Mouse (Mus musculus) T-helper 1 cell (primary cell): ENCODE data around the gene Ptprn2.

Source experiments
- in situ Hi-C: fragments of 300-600 bp; cut with MboI, MseI; formaldehyde crosslinking; loops from one replicate; pipeline ENCODE4 v1.15.1; 2025; ENCODE audit warnings: high pct_unique_total_duplicates

The Ptprn2 gene

DNA sequence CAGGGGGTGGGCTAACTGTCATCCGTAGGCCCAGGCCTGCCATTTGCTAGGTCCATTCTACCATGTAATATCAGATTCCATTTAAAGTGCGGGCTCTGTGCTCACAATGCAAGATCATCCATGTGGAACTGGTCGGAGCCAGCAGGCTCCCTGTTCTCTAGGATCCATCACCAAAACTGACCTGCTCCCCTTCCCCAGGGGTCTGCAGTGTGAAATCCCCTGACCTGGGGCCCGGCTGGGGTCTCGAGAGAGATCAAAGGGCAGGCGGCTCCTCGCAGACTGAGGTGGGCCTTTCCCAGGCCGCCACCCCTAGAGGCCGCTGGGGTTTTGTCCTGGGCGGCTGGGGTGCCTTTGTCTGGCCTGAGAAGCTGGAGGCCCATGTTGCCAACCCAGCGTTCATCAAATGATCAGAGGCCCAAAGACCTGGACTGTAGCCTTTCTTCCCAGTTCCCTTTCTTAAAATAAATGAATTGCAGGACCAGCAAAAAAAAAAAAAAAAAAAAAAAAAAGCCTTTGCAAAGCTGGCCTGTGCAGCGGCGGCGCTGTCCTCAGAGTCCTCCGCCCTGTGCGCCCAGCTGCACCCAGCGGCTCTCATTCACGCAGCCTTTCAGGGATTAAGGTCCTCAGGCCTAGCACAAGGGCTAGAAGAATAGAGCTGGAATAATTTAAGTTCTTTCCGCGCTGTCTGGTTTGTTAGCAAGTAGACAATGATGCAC is 771.8 kb downstream of the Ptprn2 start:
- in situ Hi-C loops: no loop called here

- in situ Hi-C loops: no loop called here
Measured at GRCm38 (mm10) chr12:117257921-117258497, 772.5 kb downstream of the Ptprn2 start.

- in situ Hi-C loops: no loop called here
Measured at GRCm38 (mm10) chr12:117260391-117261164, 775.1 kb downstream of the Ptprn2 start.

DNA sequence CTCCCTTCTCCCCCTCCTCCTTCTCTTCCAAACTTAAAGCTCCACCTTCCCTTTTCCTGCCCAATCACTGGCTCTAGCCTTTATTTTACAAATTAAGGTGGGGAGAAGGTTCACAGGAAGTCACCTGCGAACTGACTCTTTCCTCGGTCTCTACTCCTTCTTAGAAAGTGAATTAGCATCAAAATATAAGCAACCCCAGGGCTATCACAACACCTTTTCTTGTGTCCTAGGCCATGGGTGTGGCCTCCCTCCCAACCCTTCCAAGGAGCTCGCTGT is 775.6 kb downstream of the Ptprn2 start:
- in situ Hi-C loops: no loop called here

DNA sequence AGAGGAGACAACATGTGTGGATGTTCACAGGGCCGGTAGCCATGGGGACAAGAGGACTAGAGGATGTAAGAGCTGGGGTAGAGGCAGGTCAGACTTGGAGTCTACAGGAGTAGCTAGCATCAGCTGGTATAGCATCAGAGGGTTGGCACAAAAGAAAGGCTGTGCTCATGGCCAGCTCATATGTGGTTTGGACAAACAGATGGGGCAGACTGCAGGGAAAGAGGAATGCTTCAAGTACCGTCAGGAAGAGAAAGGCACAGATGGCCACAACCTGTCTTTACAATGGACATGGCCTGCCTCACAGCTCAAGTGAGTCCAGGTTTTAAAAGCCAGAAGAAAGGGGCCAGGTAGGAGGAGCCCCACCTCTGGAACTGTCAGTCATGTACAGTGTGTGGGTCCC is 776.5 kb downstream of the Ptprn2 start:
- in situ Hi-C loops: no loop called here

- in situ Hi-C loops: no loop called here
Measured at GRCm38 (mm10) chr12:117263081-117263480, 777.6 kb downstream of the Ptprn2 start.

GRCm38 (mm10) chr12:117265211-117265610 is 779.7 kb downstream of the Ptprn2 start:
- in situ Hi-C loops: no loop called here

DNA sequence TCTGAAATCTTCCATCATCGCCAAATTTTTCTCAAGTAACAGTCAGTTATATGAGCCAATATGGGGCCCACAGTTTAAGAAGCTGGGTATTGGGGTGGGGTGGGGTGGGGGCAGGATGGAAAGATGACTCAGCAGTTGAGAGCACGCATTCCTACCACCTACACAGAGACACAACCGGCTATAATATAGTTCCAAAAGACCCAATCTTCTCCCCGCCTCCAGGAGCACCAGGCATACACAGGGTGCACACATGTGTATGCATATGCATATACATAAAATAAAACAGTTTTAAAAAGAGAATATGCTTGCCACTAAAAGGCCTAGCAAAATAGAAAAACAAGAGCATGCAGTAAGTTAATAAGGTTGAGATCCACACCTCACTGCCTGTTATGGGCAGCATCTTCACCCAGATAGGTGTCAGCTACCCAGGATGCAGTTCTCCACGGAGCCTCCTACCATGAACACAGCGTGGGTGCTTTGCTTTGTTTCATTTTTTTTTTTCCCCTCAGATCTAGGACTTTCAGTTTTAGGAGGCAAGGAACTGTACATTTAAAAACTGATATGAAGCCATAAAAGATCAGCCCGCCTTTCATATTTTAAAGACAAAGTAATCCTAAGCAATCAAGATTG is 783.1 kb downstream of the Ptprn2 start:
- in situ Hi-C loops: no loop called here

- in situ Hi-C loops: no loop called here
Measured at GRCm38 (mm10) chr12:117269310-117269709, 783.8 kb downstream of the Ptprn2 start.

- in situ Hi-C loops: no loop called here
Measured at GRCm38 (mm10) chr12:117270199-117270598, 784.7 kb downstream of the Ptprn2 start.

GRCm38 (mm10) chr12:117273166-117273565 is 787.6 kb downstream of the Ptprn2 start:
- in situ Hi-C loops: no loop called here

- in situ Hi-C loops: no loop called here
Measured at GRCm38 (mm10) chr12:117274576-117274975, 789.1 kb downstream of the Ptprn2 start.

DNA sequence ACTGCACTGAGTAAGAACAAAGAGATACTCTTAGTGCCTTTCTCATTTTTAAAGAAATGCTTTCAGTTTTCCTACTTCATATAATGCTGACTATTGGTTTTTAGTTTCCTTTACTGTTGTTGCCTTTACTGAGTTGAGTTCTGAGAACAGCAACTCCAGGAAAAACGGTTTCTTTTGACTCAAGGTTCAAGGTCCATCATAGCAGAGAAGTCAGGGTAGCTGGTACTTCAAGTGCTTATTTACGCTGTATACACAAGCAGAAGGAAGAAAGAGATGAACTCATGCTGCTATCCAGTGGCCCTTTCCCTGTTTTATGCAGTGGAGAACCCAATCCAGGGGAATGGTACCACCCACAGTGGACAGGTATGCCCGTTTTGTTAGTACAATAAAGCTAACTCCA is 795.3 kb downstream of the Ptprn2 start:
- in situ Hi-C loops: no loop called here

DNA sequence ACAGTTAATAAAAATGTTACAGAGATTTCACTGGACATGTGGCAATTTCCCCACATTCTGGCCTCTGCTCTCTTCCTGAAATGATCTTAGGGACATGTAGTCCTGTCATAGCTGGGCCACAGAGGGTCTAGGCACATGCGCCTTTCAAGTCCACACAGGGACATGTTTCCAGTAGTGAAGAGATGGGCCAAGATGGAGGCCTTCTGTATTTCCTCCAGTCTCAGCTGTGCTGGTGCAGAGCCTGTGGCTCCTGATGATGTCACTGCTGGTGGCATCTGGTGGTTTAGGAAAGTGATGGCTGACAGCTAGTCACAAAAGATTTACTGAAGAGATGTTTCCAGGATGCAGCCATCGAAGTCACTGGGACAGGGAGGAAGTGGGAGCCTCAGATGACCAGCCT is 797.1 kb downstream of the Ptprn2 start:
- in situ Hi-C loops: no loop called here

DNA sequence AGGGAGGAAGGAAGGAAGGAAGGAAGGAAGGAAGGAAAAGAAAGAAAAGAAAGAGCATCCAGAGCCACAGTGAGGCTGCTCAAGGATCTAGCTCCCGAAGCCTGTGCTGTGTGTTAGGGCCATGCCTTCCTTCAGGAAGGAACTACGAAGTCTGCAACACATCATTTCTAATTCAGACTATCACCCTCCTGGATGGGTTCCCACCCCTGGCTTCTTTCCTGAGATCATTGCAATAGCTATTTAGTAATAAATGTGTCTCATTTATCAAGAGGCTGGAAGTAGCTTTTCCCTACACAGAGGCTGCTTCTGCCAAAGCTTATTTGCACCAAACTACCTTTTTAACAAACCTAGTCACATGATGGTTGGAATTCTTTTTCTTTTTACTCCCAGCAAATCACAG is 801.9 kb downstream of the Ptprn2 start:
- in situ Hi-C loops: no loop called here

DNA sequence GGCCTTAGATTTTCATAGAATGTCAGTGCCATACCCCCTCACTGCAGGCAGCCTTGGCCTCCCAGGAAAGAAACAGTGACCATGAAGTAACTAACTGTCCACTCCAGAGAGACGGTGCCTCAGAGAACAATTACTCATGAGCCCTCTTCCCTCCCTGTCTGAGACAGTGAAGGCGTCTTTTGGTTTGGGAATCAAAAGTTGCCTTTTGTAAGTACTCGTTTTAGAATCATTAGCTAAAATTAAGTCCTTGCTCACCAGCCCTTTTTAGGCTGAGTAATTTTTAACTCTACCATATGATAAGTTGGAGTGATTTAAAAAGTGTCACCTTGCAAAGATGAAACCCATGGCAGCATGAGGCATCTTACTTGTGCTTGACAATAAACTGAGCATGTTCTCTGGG is 806.4 kb downstream of the Ptprn2 start:
- in situ Hi-C loops: no loop called here

DNA sequence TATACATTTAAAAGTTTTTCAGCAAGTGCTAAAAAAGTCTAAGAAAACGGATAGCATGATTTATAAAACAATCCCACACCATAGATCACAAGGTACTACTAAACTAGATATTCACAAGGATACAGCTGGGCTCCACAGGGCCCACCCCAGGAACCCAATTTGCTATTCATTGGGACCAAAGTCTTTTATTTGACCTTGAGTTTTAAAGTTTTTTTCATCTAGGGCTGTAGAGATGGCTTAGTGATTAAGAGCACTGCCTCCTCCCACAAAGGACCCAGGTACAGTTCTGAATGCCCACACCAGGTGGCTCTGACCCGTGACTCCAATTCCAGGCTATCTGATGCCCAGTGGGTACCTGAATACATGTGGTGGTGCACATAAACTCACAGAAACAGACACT is 811.3 kb downstream of the Ptprn2 start:
- in situ Hi-C loops: no loop called here

DNA sequence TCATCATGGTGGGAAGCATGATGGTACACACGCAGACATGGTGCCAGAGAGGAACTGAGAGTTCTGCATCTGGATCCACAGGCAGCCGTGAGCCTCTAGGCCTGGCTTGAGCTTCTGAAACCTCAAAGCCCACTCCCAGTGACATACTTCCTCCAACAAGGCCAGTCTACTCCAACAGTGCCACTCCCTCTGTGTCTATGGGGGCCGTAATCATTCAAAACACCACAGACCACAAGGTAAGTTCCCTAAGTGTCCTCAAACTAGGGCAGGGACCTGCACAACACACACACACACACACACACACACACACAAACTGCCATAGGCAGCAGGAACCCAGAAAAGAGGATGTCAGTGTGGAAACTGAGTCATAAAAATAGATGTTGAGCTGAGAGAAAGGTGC is 813.6 kb downstream of the Ptprn2 start:
- in situ Hi-C loops: no loop called here

DNA sequence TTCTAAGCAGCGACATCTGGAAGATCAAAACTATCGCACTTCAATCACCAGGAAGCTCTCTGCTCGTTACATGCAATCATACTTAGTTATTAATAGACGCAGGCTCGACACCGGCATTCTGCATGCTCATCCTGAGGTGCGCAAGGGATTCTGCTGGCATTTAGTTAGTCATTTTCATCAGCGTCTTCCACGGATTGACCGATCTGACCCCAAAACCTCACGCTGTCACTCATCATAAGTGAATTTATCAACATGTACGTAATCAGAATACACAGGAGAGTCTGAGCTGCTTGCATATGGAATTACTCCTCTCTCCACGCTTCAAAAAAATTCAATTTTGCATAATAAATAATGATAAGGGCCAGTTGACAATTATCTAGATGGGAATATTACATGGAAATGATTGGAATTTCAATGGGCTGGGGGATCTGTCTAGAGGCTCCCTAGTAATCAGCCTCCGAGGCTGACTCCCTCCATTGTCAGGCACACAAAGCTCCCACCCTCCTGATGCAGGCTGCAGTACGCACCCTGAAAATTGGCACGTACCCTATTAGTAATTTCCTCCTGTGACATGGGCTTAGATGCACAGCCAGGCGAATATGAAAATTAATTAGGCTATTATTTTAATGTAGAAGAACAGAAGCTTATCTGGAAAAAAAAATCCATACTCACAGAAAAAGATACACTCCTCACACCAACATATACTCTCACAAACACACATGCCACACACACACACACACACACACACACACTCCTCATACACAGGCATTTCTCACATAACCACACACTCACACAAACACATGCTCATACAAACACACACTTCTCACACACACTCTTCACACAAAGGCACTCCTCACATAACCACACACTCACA is 819.5 kb downstream of the Ptprn2 start:
- in situ Hi-C loops: no loop called here

DNA sequence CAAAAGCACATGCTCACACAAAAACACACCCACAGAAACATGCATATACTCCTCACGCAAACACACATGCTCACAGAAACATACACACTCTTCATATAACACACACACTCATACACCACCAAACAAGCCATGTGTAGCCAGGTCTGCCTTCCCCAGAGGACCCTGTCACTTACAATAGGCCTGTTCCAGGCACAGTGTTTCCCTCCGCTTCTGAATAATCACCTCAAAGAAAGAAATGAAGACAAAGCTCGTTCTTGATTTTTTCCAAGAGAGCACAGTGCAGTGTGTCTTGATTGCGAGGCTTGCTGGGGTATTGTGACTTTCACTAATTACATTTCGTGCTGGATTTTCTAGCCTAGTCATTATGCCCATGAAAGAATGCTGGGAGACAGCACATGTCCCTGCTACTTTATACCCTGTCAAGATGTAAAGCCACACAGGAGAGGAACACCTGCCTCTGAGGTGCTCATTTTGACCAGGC is 820.1 kb downstream of the Ptprn2 start:
- in situ Hi-C loops: no loop called here

GRCm38 (mm10) chr12:117312079-117312478 is 826.6 kb downstream of the Ptprn2 start:
- in situ Hi-C loops: no loop called here
